Mouse (Mus musculus) lung, postnatal 36 days (tissue): ENCODE measurements at regions not wholly inside any gene's neighbourhood (a gene's known extent, or its start where the extent isn't known, plus 50 kb on each side); places are given as distances from the start of the nearest gene placed in this dataset.

Experiments used
- DNase-seq: peaks from one replicate; pipeline ENCODE4 v3.0.0; 2022; ENCODE audit warnings: mixed read lengths

GRCm38 (mm10) chr13:101625922-101626321 lies 142.1 kb downstream of the Pik3r1 start:
- DNase-seq, result no peak

- no peak for DNase-seq
These were observed 143.8 kb downstream of the Pik3r1 start for GRCm38 (mm10) chr13:101624179-101624581.

GRCm38 (mm10) chr13:101622649-101623048 lies 145.4 kb downstream of the Pik3r1 start:
- DNase-seq, result no peak

GRCm38 (mm10) chr13:101620660-101621059 lies 147.4 kb downstream of the Pik3r1 start:
- no peak for DNase-seq

- no peak for DNase-seq
These were observed 148.9 kb downstream of the Pik3r1 start for GRCm38 (mm10) chr13:101619154-101619553.

- peak; percentile 4 for DNase-seq
These were observed 155.2 kb downstream of the Pik3r1 start for GRCm38 (mm10) chr13:101612786-101613185.

GRCm38 (mm10) chr13:101611725-101612124 lies 156.3 kb downstream of the Pik3r1 start:
- no peak for DNase-seq

GRCm38 (mm10) chr13:101606184-101606730 lies 161.8 kb downstream of the Pik3r1 start:
- no peak for DNase-seq

GRCm38 (mm10) chr13:101605685-101606084 lies 162.3 kb downstream of the Pik3r1 start:
- no peak for DNase-seq

- no peak for DNase-seq
These were observed 163.0 kb downstream of the Pik3r1 start for GRCm38 (mm10) chr13:101605051-101605450.

- no peak for DNase-seq
These were observed 169.9 kb downstream of the Pik3r1 start for GRCm38 (mm10) chr13:101598126-101598485.

- no peak for DNase-seq
These were observed 170.5 kb downstream of the Pik3r1 start for GRCm38 (mm10) chr13:101597243-101598125.

- no peak for DNase-seq
These were observed 173.4 kb downstream of the Pik3r1 start for GRCm38 (mm10) chr13:101594511-101595175.

- DNase-seq, result peak; percentile 7
These were observed 175.7 kb downstream of the Pik3r1 start for GRCm38 (mm10) chr13:101592355-101592754.

GRCm38 (mm10) chr13:101588905-101589304 lies 179.1 kb downstream of the Pik3r1 start:
- DNase-seq, result no peak

GRCm38 (mm10) chr13:101586787-101587186 lies 181.2 kb downstream of the Pik3r1 start:
- DNase-seq, result no peak

- no peak for DNase-seq
These were observed 191.5 kb downstream of the Pik3r1 start for GRCm38 (mm10) chr13:101576481-101576880.

- DNase-seq, result no peak
These were observed 195.0 kb downstream of the Pik3r1 start for GRCm38 (mm10) chr13:101572809-101573590.

GRCm38 (mm10) chr13:101572246-101572645 lies 195.8 kb downstream of the Pik3r1 start:
- no peak for DNase-seq

- no peak for DNase-seq
These were observed 198.0 kb downstream of the Pik3r1 start for GRCm38 (mm10) chr13:101570034-101570433.

- no peak for DNase-seq
These were observed 198.9 kb downstream of the Pik3r1 start for GRCm38 (mm10) chr13:101568985-101569631.

GRCm38 (mm10) chr13:101565323-101565722 lies 202.7 kb downstream of the Pik3r1 start:
- DNase-seq, result no peak
